9 mouse cellular contexts compared by ENCODE assay signal in the genomic region with DNA sequence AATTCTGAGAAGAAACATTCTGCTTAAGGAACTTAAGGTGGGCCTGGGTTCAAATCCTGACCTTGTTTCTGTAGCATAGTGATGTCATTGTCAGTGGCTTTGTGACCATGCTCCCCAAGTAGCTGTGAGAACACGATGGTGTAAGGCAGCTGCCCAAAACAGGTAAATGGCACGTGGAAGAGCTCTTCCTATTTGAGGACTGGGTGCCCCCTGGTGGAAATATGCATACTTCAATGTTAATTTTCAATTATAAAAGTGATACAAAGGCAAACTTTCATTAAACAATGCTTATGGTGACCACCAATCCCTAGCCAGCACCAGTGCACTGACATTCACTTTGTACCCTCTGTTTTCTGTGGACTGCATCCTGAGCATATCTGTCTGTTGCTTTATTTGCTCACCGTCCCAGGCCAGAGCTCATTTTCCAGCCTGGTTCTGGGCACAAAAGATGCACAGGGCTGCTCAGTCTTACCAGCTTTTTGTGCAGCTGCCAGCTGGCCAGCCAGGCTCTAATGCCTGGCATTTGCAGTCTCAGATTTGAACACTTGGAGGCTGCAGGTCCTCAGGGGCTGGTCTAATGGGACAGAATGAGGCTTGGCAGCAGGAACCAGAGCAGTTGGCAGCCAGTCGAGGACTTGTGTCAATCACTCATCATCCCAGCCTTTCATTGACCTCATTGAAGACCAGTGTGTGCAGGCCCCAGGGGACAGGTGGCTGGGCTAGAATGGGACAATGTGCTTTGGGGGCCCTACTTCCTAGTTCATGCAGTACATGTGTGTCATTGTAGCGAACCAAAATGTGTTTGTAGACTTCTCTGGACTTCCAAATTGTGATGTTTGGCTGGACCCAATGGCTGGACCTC. TPM values are rescaled to one million over a fixed set of nuclear protein-coding genes. Genes with fewer than 3 reads are reported as not detected.
A peak's percentile ranks its signal among the peaks of the same experiment; 100 is the strongest.
DNase-seq lines count a peak whose midpoint lies in the region; ATAC-seq and TF ChIP-seq lines count a peak whose summit lies in the region.
"Had no signal": no experiment of that assay in that cellular context is flagged by ENCODE, and none has a peak within 500 bp of the region (broad histone marks: within the 10 kb centered on the region; RNA-seq: fewer than 3 reads in every experiment).

No protein-coding gene starts in this region.

- H3K4me2 ChIP-seq in neural tube, embryonic 13.5 days: no peak overlapping the region
- no peak overlapping the region for H3K4me2 ChIP-seq in liver, embryonic 14.5 days (ENCODE audit: low read depth)
- H3K4me2 ChIP-seq: heart, embryonic 15.5 days had no signal

- no peaks in the 10 kb centered on the region; the same call in 1 of the 2 replicates for H3K4me1 ChIP-seq in heart, adult 2 months (ENCODE audit: control insufficient read depth, insufficient read depth, low read length)
- H3K4me1 ChIP-seq in neural tube, embryonic 13.5 days (replicated peaks): no peaks in the 10 kb centered on the region
- H3K4me1 ChIP-seq in cerebellum, adult 2 months (ENCODE audit: control insufficient read depth, insufficient read depth, low read length): peaks cover 36% of the 10 kb centered on the region
- H3K4me1 ChIP-seq in liver, embryonic 14.5 days (replicated peaks; ENCODE audit: control insufficient read depth in 2 of 2, insufficient read depth in 2 of 2, low read length in 1 of 2): no peaks in the 10 kb centered on the region
- H3K4me1 ChIP-seq: heart, embryonic 15.5 days had no signal

- intact Hi-C loops in heart, adult 2 months (cut with DNase I): loop anchor here (2.0 kb wide), 1 partner anchor 53 kb away; no protein-coding TSS in a partner anchor

- H3K9me3 ChIP-seq in neural tube, embryonic 13.5 days: no peaks in the 10 kb centered on the region
- no peaks in the 10 kb centered on the region for H3K9me3 ChIP-seq in liver, embryonic 14.5 days (ENCODE audit: control insufficient read depth, low read length)
- H3K9me3 ChIP-seq: heart, embryonic 15.5 days had no signal

- H3K27ac ChIP-seq in heart, adult 2 months: no peak overlapping the region
- no peak overlapping the region; the same call in 1 of the 2 replicates for H3K27ac ChIP-seq in neural tube, embryonic 13.5 days (replicated peaks)
- H3K27ac ChIP-seq in cerebellum, adult 2 months (ENCODE audit: insufficient read depth, low read length): no peak overlapping the region
- no peak overlapping the region for H3K27ac ChIP-seq in liver, embryonic 14.5 days
- H3K27ac ChIP-seq: heart, embryonic 15.5 days had no signal

- no peak for DNase-seq in heart, adult 2 months
- DNase-seq in heart, adult 9 months (ENCODE audit: low spot score in 2 of 2): no peak
- DNase-seq in neural tube, embryonic 10.5 days (ENCODE audit: extremely low spot score, low spot score): no peak
- DNase-seq in cerebellum, adult 2 months: peak; percentile 47 to 62
- DNase-seq in liver, embryonic 14.5 days (ENCODE audit: low read depth in 3 of 3, low spot score in 3 of 3): peak in 1 of 3 experiments; percentile 5
- no peak for DNase-seq in spleen, postnatal 4 days (ENCODE audit: low spot score in 2 of 2)
- DNase-seq in natural killer cell, adult 2 months (ENCODE audit: low spot score in 2 of 2): no peak

- H3K9ac ChIP-seq in heart, adult 2 months (ENCODE audit: low read depth, low read length): no peak overlapping the region
- H3K9ac ChIP-seq in neural tube, embryonic 13.5 days: no peak overlapping the region
- no peak overlapping the region for H3K9ac ChIP-seq in liver, embryonic 14.5 days (replicated peaks)
- H3K9ac ChIP-seq: heart, embryonic 15.5 days had no signal

- no peaks in the 10 kb centered on the region for H3K36me3 ChIP-seq in heart, adult 2 months (ENCODE audit: control insufficient read depth, insufficient read depth, low read length)
- H3K36me3 ChIP-seq in neural tube, embryonic 13.5 days: no peaks in the 10 kb centered on the region
- no peaks in the 10 kb centered on the region for H3K36me3 ChIP-seq in liver, embryonic 14.5 days (replicated peaks; ENCODE audit: control insufficient read depth, insufficient read depth, low read depth)
- H3K36me3 ChIP-seq: heart, embryonic 15.5 days had no signal

- no peaks in the 10 kb centered on the region for H3K27me3 ChIP-seq in heart, adult 2 months (ENCODE audit: control insufficient read depth, insufficient read depth, low read length)
- peaks cover 25% of the 10 kb centered on the region for H3K27me3 ChIP-seq in neural tube, embryonic 13.5 days
- H3K27me3 ChIP-seq in cerebellum, adult 2 months (ENCODE audit: control insufficient read depth, insufficient read depth, low read length): no peaks in the 10 kb centered on the region
- H3K27me3 ChIP-seq in liver, embryonic 14.5 days (ENCODE audit: control insufficient read depth, insufficient read depth, low read length): peaks cover 6% of the 10 kb centered on the region

- H3K79me2 ChIP-seq in heart, adult 2 months (replicated peaks; ENCODE audit: control insufficient read depth, insufficient read depth, low read length): no peaks in the 10 kb centered on the region

- TF ChIP-seq CTCF in heart, adult 2 months (IDR thresholded peaks at IDR 0.05): peak; percentile 65
- TF ChIP-seq CTCF in cerebellum, adult 2 months (IDR thresholded peaks at IDR 0.05; ENCODE audit: borderline replicate concordance, insufficient read depth, low read depth, low read length): peak; percentile 34; the same call in 1 of the 2 replicates
- peak; percentile 52 for TF ChIP-seq CTCF in liver, embryonic 14.5 days (IDR thresholded peaks at IDR 0.05; ENCODE audit: low read depth)

- peak; percentile 45; the same call in 1 of the 2 replicates for ATAC-seq in neural tube, embryonic 13.5 days (ENCODE audit: low read depth)
- no peak for ATAC-seq in liver, embryonic 14.5 days (ENCODE audit: insufficient read depth)

- TF ChIP-seq POLR2A in heart, adult 2 months (IDR thresholded peaks at IDR 0.05; ENCODE audit: insufficient read depth, low read depth, low read length): no peak
- TF ChIP-seq POLR2A in cerebellum, adult 2 months (IDR thresholded peaks at IDR 0.05; ENCODE audit: borderline replicate concordance, insufficient read depth, low read length): no peak

- WGBS in heart, adult 2 months: 44% methylated on average over 5 of the region's 5 CpGs
- 67% methylated on average over 5 of the region's 5 CpGs for WGBS in neural tube, embryonic 13.5 days
- WGBS in cerebellum, adult 2 months: 18% methylated on average over 5 of the region's 5 CpGs
- WGBS in liver, embryonic 14.5 days (ENCODE audit: insufficient replicate concordance): 45% methylated on average over 5 of the region's 5 CpGs

- no peak overlapping the region for H3K4me3 ChIP-seq in heart, adult 2 months
- no peak overlapping the region for H3K4me3 ChIP-seq in neural tube, embryonic 13.5 days
- no peak overlapping the region for H3K4me3 ChIP-seq in cerebellum, adult 2 months (replicated peaks; ENCODE audit: insufficient read depth, low read depth, low read length)
- H3K4me3 ChIP-seq in liver, embryonic 14.5 days (ENCODE audit: insufficient read depth in 1 of 2, low read depth in 2 of 2, low read length in 2 of 2): no peak overlapping the region
- H3K4me3 ChIP-seq: heart, embryonic 15.5 days had no signal

- no peak for TF ChIP-seq EP300 in heart, adult 2 months (IDR thresholded peaks at IDR 0.05; ENCODE audit: insufficient read depth, low read depth, low read length)
- no peak for TF ChIP-seq EP300 in liver, embryonic 14.5 days (IDR thresholded peaks at IDR 0.05; ENCODE audit: low read depth)

RNA-seq across cellular contexts. Expression of gene Rasd2, which starts 6.4 kb away (rescaled TPM):
- total RNA-seq in heart, adult 2 months (2021): 1 to 10 TPM; 3.7 to 5.6 TPM
- 2.8 and 2.9 TPM in 2 replicates for polyA plus RNA-seq in heart, adult 2 months (2012; rRNA removed)
- polyA plus RNA-seq in neural tube, embryonic 13.5 days (2015; fragmentation: Nextera tagmentation; extraction: Ambion mirVana): 1.8 and 2.0 TPM in 2 replicates
- polyA plus RNA-seq in cerebellum, adult 2 months (2012; rRNA removed): 20.5 and 22.2 TPM in 2 replicates
- polyA plus RNA-seq in liver, embryonic 14.5 days (2012; rRNA removed): 0.04 TPM in 1 of 2 replicates, not detected in the other
- polyA plus RNA-seq in liver, embryonic 14.5 days (2014; fragmentation: Nextera tagmentation; extraction: Ambion mirVana): not detected in 2 replicates

Comparison
In these comparisons a context has a peak if more than half of its experiments do, and no peak if none do; other contexts are left out.
1. DNase-seq: peak in cerebellum, adult 2 months (2 of 2); none in heart, adult 2 months (0 of 2), heart, adult 9 months (0 of 2), neural tube, embryonic 10.5 days (single experiment), spleen, postnatal 4 days (0 of 2) and natural killer cell, adult 2 months (0 of 2).
2. Peak in every context shown above with its lines, with median percentiles within 50 percentile points of each other: CTCF ChIP-seq.